In the genomic region with DNA sequence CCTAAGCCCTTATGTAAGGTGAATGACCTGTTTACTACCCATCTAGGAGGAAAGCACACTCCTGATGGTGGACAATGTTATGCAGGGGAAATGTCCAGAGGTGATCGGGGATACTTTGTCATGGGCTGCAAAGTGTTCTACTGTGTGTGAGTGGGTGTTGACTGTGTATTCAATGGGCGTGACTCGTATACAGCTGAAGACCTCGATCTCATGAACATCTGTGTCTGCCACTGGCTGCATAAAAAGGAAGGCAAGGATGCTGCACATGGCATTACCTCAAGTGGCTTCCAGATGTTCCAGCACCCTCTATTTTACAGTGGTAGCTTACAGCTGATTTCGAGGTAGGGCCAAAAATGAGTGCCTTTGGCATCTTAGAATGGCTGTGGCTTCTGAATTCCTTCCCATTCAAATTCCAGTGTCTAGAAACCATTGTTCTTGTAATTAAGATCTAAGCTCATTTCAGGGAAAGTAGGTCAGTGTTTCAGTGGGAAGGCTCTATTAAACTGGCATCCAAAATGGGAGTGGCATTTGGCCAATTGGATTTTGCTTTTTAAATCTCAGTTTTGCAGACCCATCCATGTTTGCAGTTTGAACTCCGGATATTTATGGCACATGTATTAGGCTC, we compare ENCODE assay signal across 15 mouse cellular contexts.
DNase-seq lines count a peak whose midpoint lies in the region; ATAC-seq and TF ChIP-seq lines count a peak whose summit lies in the region.
"Had no signal": no experiment of that assay in that cellular context is flagged by ENCODE, and none has a peak within 500 bp of the region (broad histone marks: within the 10 kb centered on the region; RNA-seq: fewer than 3 reads in every experiment).

No protein-coding gene starts in this region.

- no peaks in the 10 kb centered on the region for H3K9me3 ChIP-seq in limb, embryonic 12.5 days
- no peaks in the 10 kb centered on the region for H3K9me3 ChIP-seq in limb, embryonic 10.5 days (replicated peaks)
- no peaks in the 10 kb centered on the region for H3K9me3 ChIP-seq in neural tube, embryonic 15.5 days (replicated peaks)
- no peaks in the 10 kb centered on the region for H3K9me3 ChIP-seq in kidney, embryonic 14.5 days (ENCODE audit: control insufficient read depth, low read length)
- H3K9me3 ChIP-seq: limb, embryonic 13.5 days; liver, embryonic 15.5 days had no signal

- intact Hi-C loops in gastrocnemius, adult 2 months (cut with DNase I), result no loop called here

- H3K4me2 ChIP-seq in limb, embryonic 12.5 days, result no peak overlapping the region
- H3K4me2 ChIP-seq in neural tube, embryonic 15.5 days, result no peak overlapping the region
- H3K4me2 ChIP-seq in kidney, embryonic 14.5 days (replicated peaks; ENCODE audit: low read depth, low read length), result no peak overlapping the region
- H3K4me2 ChIP-seq: limb, embryonic 13.5 days; liver, embryonic 15.5 days; midbrain, embryonic 11.5 days had no signal

- H3K27me3 ChIP-seq in limb, embryonic 12.5 days, result no peaks in the 10 kb centered on the region
- H3K27me3 ChIP-seq in limb, embryonic 10.5 days (ENCODE audit: low read depth, poor library complexity, severe bottlenecking), result no peaks in the 10 kb centered on the region
- no peaks in the 10 kb centered on the region for H3K27me3 ChIP-seq in neural tube, embryonic 15.5 days (replicated peaks)
- H3K27me3 ChIP-seq in kidney, embryonic 14.5 days (ENCODE audit: control insufficient read depth, insufficient read depth, low read length), result no peaks in the 10 kb centered on the region
- H3K27me3 ChIP-seq: limb, embryonic 13.5 days; liver, embryonic 15.5 days had no signal

- 90% methylated on average over 6 of the region's 6 CpGs for WGBS in limb, embryonic 12.5 days
- 94% methylated on average over 6 of the region's 6 CpGs for WGBS in limb, embryonic 10.5 days
- WGBS in neural tube, embryonic 15.5 days, result 62% methylated on average over 6 of the region's 6 CpGs
- WGBS in kidney, embryonic 14.5 days, result 83% methylated on average over 6 of the region's 6 CpGs

- no peak overlapping the region for H3K9ac ChIP-seq in limb, embryonic 12.5 days (replicated peaks)
- H3K9ac ChIP-seq in neural tube, embryonic 15.5 days (replicated peaks), result no peak overlapping the region
- H3K9ac ChIP-seq in kidney, embryonic 14.5 days (ENCODE audit: low read depth, low read length), result no peak overlapping the region
- H3K9ac ChIP-seq: limb, embryonic 13.5 days; liver, embryonic 15.5 days had no signal

- H3K4me3 ChIP-seq in gastrocnemius, adult 2 months, result no peak overlapping the region
- H3K4me3 ChIP-seq in limb, embryonic 12.5 days (replicated peaks), result no peak overlapping the region
- H3K4me3 ChIP-seq in limb, embryonic 10.5 days, result no peak overlapping the region
- no peak overlapping the region for H3K4me3 ChIP-seq in neural tube, embryonic 15.5 days (replicated peaks)
- H3K4me3 ChIP-seq in kidney, embryonic 14.5 days (ENCODE audit: low read length), result no peak overlapping the region
- H3K4me3 ChIP-seq: layer of hippocampus, adult 2 months; left cerebral cortex, adult 2 months; limb, embryonic 13.5 days; liver, embryonic 15.5 days had no signal

- no peak for TF ChIP-seq CTCF in gastrocnemius, adult 2 months (IDR thresholded peaks at IDR 0.05)

- ATAC-seq in limb, embryonic 12.5 days (ENCODE audit: insufficient number of reproducible peaks, insufficient read depth, low FRiP score, low TSS enrichment, low read depth), result no peak
- no peak for ATAC-seq in neural tube, embryonic 15.5 days (ENCODE audit: low FRiP score)
- no peak for ATAC-seq in kidney, embryonic 14.5 days (ENCODE audit: low FRiP score, low TSS enrichment)
- ATAC-seq: CD4-positive, CD25-positive, alpha-beta regulatory T cell, adult 4 months had no signal

- peaks cover 69% of the 10 kb centered on the region for H3K36me3 ChIP-seq in limb, embryonic 12.5 days
- H3K36me3 ChIP-seq in limb, embryonic 10.5 days, result peaks cover 93% of the 10 kb centered on the region
- H3K36me3 ChIP-seq in neural tube, embryonic 15.5 days, result peaks cover 16% of the 10 kb centered on the region
- peaks cover 8% of the 10 kb centered on the region; the same call in 1 of the 2 replicates for H3K36me3 ChIP-seq in kidney, embryonic 14.5 days (ENCODE audit: control insufficient read depth, insufficient read depth, low read length)
- H3K36me3 ChIP-seq: liver, embryonic 15.5 days had no signal

- peak overlapping the region; percentile 54; the same call in 1 of the 2 replicates for H3K27ac ChIP-seq in gastrocnemius, adult 2 months
- 0 out of 2 replicates have a peak overlapping the region, but pooled peaks have one; percentile 26 for H3K27ac ChIP-seq in limb, embryonic 12.5 days
- H3K27ac ChIP-seq in limb, embryonic 10.5 days, result no peak overlapping the region
- H3K27ac ChIP-seq in neural tube, embryonic 15.5 days (replicated peaks), result peak overlapping the region; percentile 56; the same call in 1 of the 2 replicates
- no peak overlapping the region for H3K27ac ChIP-seq in kidney, embryonic 14.5 days (ENCODE audit: low read depth, low read length)
- H3K27ac ChIP-seq: layer of hippocampus, adult 2 months; limb, embryonic 13.5 days; liver, embryonic 15.5 days had no signal

- peaks cover 14% of the 10 kb centered on the region for H3K4me1 ChIP-seq in limb, embryonic 12.5 days (replicated peaks)
- H3K4me1 ChIP-seq in limb, embryonic 10.5 days, result peaks cover 18% of the 10 kb centered on the region
- H3K4me1 ChIP-seq in neural tube, embryonic 15.5 days, result peaks cover 27% of the 10 kb centered on the region
- H3K4me1 ChIP-seq in kidney, embryonic 14.5 days (ENCODE audit: control insufficient read depth, insufficient read depth, low read length), result no peaks in the 10 kb centered on the region
- H3K4me1 ChIP-seq: liver, embryonic 15.5 days had no signal

- no peak for DNase-seq in gastrocnemius, adult 2 months
- DNase-seq in gastrocnemius, postnatal 10 days, result no peak
- DNase-seq in limb, embryonic 10.5 days (ENCODE audit: low spot score), result no peak
- peak; percentile 91 for DNase-seq in Muller cell, postnatal 12 days (ENCODE audit: inconsistent ontology term)
- DNase-seq: gastrocnemius, postnatal 36 days; thymus, adult 2 months had no signal

Comparison
In these comparisons a context has a peak if more than half of its experiments do, and no peak if none do; other contexts are left out.
1. H3K27ac ChIP-seq: peak in gastrocnemius, adult 2 months (single experiment), limb, embryonic 12.5 days (single experiment) and neural tube, embryonic 15.5 days (single experiment); none in limb, embryonic 10.5 days (single experiment) and kidney, embryonic 14.5 days (single experiment).